Mouse (Mus musculus) liver, adult 2 months (tissue): ENCODE measurements around the gene Sfxn5.

Source experiments
- CTCF ChIP-seq: fragments of 200-500 bp; IDR thresholded peaks from 2 replicates; pipeline ENCODE4 v1.5.1; 2011; ENCODE audit warnings: low read depth, low read length, control low read depth
- POLR2A ChIP-seq: fragments of 200-500 bp; IDR thresholded peaks from 2 replicates; pipeline ENCODE4 v1.6.1; 2011; ENCODE audit warnings: low read length, control low read depth; ENCODE audit not compliant: insufficient read depth; ENCODE audit errors: extremely low read depth

DNA sequence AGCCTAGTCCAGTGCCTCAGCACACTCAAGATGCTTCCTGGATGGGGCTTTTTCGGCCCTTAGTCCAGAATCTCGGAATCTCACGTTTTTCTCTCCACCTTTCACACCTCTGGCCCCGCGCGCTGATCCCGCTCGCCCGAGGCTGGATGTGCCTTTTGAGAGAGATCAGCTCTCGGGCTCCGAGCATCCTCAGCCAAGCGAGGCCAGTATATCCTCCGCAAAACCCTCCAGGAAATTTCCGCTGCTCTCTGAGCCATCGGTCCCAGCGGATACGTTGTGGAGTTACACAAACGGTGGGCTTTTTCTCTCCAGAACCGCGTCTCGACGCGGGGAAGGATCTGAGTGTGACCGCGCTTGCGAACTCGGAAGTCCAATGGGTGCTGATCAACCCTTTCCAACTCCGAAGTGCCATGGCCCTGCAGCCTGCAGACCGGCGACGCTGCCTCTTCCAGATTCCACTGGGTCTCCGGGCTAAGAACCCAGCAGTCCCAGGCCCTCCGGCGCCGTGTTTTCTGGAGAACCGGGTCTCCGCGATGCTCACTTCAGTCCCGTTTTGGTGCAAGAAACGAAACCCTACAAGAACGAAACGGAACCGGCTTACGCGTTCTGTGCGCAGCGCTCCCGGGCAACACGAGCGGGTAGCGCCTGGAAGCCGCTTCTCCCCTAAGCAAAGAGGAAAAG is 143.2 kb downstream of the Sfxn5 start:
- TF ChIP-seq POLR2A (no peak), CTCF (no peak)
